Mouse (Mus musculus): Measurements from ENCODE around the gene Lrriq4. TPM values are rescaled to one million over a fixed set of nuclear protein-coding genes. Genes with fewer than 3 reads are reported as not detected.
"Not testable (repeated sequence)": the region's sequence is repeated elsewhere in the genome, so short reads cannot be mapped to it uniquely, and the experiment has no call there.

The Lrriq4 gene
- total RNA-seq, 2 experiments from 2014 or later = not detected

GRCm38 (mm10) chr3:30683190-30683589 lies 38.9 kb downstream of the Lrriq4 start:
- DNase-seq = no peak

- DNase-seq = no peak
These were observed 42.9 kb downstream of the Lrriq4 start for GRCm38 (mm10) chr3:30687216-30687615.

GRCm38 (mm10) chr3:30690976-30691375 lies 46.7 kb downstream of the Lrriq4 start:
- DNase-seq = no peak

GRCm38 (mm10) chr3:30695661-30696060 lies 51.4 kb downstream of the Lrriq4 start:
- no peak for DNase-seq

- peak; percentile 29 to 47 for DNase-seq
These were observed 52.0 kb downstream of the Lrriq4 start for GRCm38 (mm10) chr3:30696346-30696745.

- no peak for DNase-seq
These were observed 53.6 kb downstream of the Lrriq4 start for GRCm38 (mm10) chr3:30697891-30698290.

- not testable (repeated sequence) for DNase-seq
These were observed 55.6 kb downstream of the Lrriq4 start, which contains the start of gene Lrrc31 for GRCm38 (mm10) chr3:30699711-30700505. Gene Lrrc31 (minus strand): TSS chr3:30699843.

- no peak for DNase-seq
These were observed 61.7 kb downstream of the Lrriq4 start for GRCm38 (mm10) chr3:30705977-30706376.

GRCm38 (mm10) chr3:30706614-30707276 lies 62.4 kb downstream of the Lrriq4 start:
- DNase-seq = no peak

- DNase-seq = no peak
These were observed 65.9 kb downstream of the Lrriq4 start for GRCm38 (mm10) chr3:30710191-30710590.

- no peak for DNase-seq
These were observed 69.0 kb downstream of the Lrriq4 start for GRCm38 (mm10) chr3:30713334-30713733.

- DNase-seq = no peak
These were observed 74.3 kb downstream of the Lrriq4 start for GRCm38 (mm10) chr3:30718649-30719048.

Other genes with a start within 250 kb of the Lrriq4 start
- 1 to 10 TPM; 3.2 to 4.3 TPM for gene Mecom, start 96.5 kb upstream of the Lrriq4 start, total RNA-seq (2021)
- gene Actrt3, start 44.6 kb upstream of the Lrriq4 start, total RNA-seq (2021) = under 1 TPM; 0.67 to 0.88 TPM
- 10 to 100 TPM; 18.7 to 19.0 TPM for gene Mynn, start 42.4 kb upstream of the Lrriq4 start, total RNA-seq (2021)
- gene Lrrc34, start 3.4 kb downstream of the Lrriq4 start, total RNA-seq (2021) = not detected
- not detected for gene Lrrc31, start 55.3 kb downstream of the Lrriq4 start, total RNA-seq (2021)
- gene Samd7, start 101.8 kb downstream of the Lrriq4 start, total RNA-seq (2021) = not detected
- gene Sec62, start 148.4 kb downstream of the Lrriq4 start, total RNA-seq (2021) = 100 to 1,000 TPM; 102 to 105 TPM
- 1 to 10 TPM in 1 of 2 experiments, not detected in 1; 1.1 TPM for gene Gpr160, start 211.4 kb downstream of the Lrriq4 start, total RNA-seq (2021)

Data from layer of hippocampus, postnatal 36 days (tissue).